Mouse (Mus musculus) thymus, postnatal 25 days (tissue): Measurements from ENCODE around the gene Wwp2.

Experiments used
- DNase-seq: peaks from one replicate; pipeline ENCODE4 v3.0.0; 2022

The Wwp2 gene

GRCm38 (mm10) chr8:107435421-107435961 lies 674 bp upstream of the Wwp2 start:
- DNase-seq, result no peak

- no peak for DNase-seq
Observed at GRCm38 (mm10) chr8:107436841-107437421, 766 bp downstream of the Wwp2 start.

- no peak for DNase-seq
Observed at GRCm38 (mm10) chr8:107437711-107438110, 1.5 kb downstream of the Wwp2 start.

GRCm38 (mm10) chr8:107439880-107440625 lies 3.9 kb downstream of the Wwp2 start:
- no peak for DNase-seq

- DNase-seq, result no peak
Observed at GRCm38 (mm10) chr8:107444626-107445025, 8.5 kb downstream of the Wwp2 start.

GRCm38 (mm10) chr8:107447713-107448112 lies 11.5 kb downstream of the Wwp2 start:
- no peak for DNase-seq

GRCm38 (mm10) chr8:107448382-107448889 lies 12.3 kb downstream of the Wwp2 start:
- no peak for DNase-seq

- no peak for DNase-seq
Observed at GRCm38 (mm10) chr8:107449130-107449529, 13.0 kb downstream of the Wwp2 start.

- no peak for DNase-seq
Observed at GRCm38 (mm10) chr8:107449655-107450054, 13.5 kb downstream of the Wwp2 start.

GRCm38 (mm10) chr8:107451414-107452066 lies 15.4 kb downstream of the Wwp2 start:
- DNase-seq, result no peak

- DNase-seq, result no peak
Observed at GRCm38 (mm10) chr8:107453386-107453785, 17.2 kb downstream of the Wwp2 start.

- peak; percentile 32 for DNase-seq
Observed at GRCm38 (mm10) chr8:107455268-107455667, 19.1 kb downstream of the Wwp2 start.

- no peak for DNase-seq
Observed at GRCm38 (mm10) chr8:107457725-107458124, 21.6 kb downstream of the Wwp2 start.

GRCm38 (mm10) chr8:107458281-107458680 lies 22.1 kb downstream of the Wwp2 start:
- DNase-seq, result no peak

GRCm38 (mm10) chr8:107462423-107462822 lies 26.3 kb downstream of the Wwp2 start:
- no peak for DNase-seq

- no peak for DNase-seq
Observed at GRCm38 (mm10) chr8:107465332-107465990, 29.3 kb downstream of the Wwp2 start.

- no peak for DNase-seq
Observed at GRCm38 (mm10) chr8:107466642-107467041, 30.5 kb downstream of the Wwp2 start.

- no peak for DNase-seq
Observed at GRCm38 (mm10) chr8:107468811-107469302, 32.7 kb downstream of the Wwp2 start.

GRCm38 (mm10) chr8:107470302-107470701 lies 34.1 kb downstream of the Wwp2 start:
- no peak for DNase-seq

- peak; percentile 10 for DNase-seq
Observed at GRCm38 (mm10) chr8:107472403-107473100, 36.4 kb downstream of the Wwp2 start.

GRCm38 (mm10) chr8:107473369-107473768 lies 37.2 kb downstream of the Wwp2 start:
- no peak for DNase-seq

- DNase-seq, result no peak
Observed at GRCm38 (mm10) chr8:107475613-107476012, 39.4 kb downstream of the Wwp2 start.
